Mouse (Mus musculus) retina, postnatal 1 day (tissue): ENCODE data around the gene Grid1.

ENCODE experiments used
- DNase-seq: peaks from one replicate; pipeline ENCODE4 v3.0.0-alpha.2; 2012

Grid1 gene

DNA sequence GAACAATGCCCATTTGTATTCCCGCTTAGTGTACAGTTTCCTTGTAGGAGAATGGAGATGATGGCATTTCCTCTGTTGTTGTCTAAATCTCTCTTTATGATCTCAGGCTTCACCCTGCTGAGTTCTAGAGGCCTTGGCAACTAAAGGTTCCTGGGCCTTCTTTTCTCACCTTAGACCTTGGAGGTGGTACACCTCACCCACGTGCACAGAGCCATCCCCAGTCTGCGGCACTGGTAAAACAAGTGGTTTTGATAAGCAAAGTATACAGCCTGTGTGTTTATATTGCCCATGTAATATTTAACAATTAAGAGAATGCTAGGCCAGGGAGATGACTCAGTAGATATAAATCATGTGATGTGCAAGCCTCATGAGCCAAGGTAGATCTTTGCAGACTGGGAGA lies 718.9 kb downstream of the Grid1 start:
- DNase-seq: no peak

DNA sequence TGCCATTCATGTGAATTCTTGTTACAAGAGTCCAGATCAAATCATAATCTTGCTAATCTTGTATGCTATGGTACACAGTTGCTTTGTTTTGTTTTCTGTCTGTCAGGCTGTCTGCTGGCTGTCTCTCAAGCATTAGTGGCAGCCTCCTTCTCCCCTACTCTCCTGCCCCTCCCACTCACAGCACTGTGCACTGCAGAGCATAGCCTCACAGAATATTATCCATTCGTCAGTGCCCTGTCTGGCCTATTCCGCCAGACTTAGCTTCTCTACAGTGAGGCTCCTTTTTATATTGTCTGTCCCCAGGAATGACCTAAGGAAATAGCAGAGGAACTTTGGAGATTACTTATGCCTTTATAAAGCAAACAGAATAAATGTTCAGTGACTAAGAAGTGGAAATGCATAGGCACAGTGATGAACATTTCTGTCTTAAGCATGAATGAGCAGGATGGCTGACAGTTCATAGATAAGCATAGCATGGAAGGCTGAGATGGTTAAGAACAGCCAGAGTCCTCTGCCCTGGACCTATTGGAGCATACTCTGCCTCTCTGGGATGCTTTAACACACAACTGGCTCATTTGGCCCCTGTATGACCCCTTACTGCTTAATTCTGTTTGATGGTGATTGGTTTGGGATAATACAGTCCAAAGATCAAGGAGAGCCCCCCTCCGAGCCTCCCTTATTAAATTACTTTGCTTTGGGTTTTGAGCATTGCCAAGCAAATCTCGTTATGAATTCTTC lies 721.5 kb downstream of the Grid1 start:
- peak; percentile 60 for DNase-seq

DNA sequence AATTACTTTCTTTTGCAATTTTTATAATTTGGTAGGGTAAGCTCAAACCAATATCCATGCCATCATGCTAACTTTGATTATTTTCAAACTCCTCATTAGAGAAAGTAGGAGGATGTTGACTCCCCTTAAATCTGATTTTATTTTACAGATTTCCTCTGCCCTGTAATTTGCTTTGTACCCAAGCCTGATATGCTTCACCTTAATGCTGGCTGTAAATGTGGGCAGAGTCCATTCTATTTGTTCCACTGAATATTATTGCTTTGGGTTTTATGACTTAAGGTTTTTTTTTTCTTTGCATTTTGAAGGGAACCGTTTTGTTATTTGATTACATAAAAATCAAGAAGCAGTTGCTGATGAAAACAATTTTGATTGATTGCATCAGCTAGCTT lies 722.1 kb downstream of the Grid1 start:
- no peak for DNase-seq

- DNase-seq: no peak
These were observed 734.4 kb downstream of the Grid1 start for GRCm38 (mm10) chr14:35554288-35554687.

DNA sequence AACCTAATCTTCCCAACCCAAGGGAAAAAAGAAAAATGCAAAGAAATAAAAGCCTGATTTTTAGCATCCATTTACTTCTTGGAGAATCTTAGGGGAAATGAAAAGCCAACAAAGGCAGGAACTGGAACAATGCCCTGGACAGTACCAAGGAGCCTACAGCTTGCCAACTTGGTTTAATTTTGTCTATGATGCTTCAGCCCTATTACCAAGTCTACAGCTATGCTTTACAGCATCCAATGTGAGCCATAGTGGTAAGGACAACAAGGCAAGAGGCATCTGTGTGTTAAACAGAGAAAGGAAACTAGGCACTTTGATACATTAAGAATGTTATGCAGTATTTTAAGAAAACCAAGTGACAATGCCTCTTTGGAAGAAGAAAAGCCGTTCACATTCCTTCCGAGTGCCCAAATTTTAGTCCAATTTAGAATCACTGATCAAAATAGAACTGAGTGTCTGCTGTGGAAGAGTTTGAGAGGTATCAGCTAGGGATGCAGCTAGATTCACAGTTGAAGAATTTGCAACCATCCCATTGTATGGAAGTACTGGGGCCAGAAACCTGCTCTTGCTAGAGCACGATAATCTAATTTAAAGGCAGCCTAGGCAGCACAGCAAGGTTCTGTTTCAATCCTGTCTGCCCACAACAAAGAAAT lies 741.5 kb downstream of the Grid1 start:
- DNase-seq: no peak

- DNase-seq: peak; percentile 15
These were observed 753.1 kb downstream of the Grid1 start for GRCm38 (mm10) chr14:35572991-35573502.

DNA sequence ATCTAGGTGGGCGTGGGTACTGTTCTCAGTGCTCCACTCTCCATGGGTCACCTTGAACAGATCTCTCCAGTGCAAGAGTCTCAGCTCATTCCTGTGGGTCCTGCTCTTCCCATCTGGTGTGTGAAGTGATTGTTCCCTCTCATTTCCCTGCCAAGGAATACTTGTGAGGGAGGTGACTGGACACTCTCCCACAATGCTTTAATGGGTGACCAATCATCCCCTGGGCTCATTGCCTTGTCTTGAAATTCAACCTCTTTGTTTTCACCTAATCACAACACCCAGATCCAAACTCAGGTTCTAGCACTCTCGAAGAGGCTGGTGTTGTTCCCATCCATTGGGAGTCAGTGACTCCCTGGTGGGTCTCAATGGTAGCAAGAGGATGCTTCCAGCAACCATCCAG lies 754.6 kb downstream of the Grid1 start:
- DNase-seq: no peak

DNA sequence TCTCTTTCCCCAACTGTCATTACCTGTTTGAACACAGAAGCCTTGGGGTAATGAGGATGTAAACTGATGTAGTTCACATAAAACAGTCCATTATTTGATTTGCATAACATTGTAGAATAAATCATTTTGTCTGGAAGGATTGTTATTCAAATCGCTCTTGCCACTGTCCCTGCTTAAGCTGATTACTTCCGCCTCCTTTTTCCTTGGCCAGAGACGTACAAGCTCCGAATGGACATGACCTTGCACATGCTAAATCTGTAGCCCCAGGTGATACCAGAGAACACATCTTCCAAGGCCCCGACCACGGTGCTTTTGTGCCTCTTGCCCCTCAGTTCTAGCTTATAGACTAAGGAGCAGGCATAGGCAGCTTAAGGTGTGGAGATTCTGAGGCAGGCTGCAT lies 755.4 kb downstream of the Grid1 start:
- peak; percentile 6 for DNase-seq

DNA sequence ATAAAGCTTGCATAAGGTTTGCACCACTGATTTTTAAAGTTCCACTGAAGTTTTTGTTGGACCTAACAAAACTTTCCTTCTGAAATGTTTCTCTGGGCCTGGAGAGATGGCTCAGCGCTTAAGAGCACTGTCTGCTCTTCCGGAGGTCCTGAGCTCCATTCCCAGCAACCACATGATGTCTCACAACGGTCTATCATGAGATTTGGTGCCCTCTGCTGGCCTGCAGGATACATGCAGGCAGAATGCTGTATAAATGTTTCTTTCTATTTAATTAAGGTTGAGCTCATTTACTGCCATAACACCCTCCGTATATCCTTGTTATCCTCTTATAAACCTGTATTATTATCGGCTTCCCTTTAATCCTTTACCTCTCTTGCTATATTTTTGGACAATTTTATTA lies 805.8 kb downstream of the Grid1 start:
- no peak for DNase-seq
